Mouse (Mus musculus) small intestine, adult 2 months (tissue): ENCODE results near the gene Trank1. TPM values are rescaled to one million over a fixed set of nuclear protein-coding genes. Genes with fewer than 3 reads are reported as not detected.
A peak's percentile ranks its signal among the peaks of the same experiment; 100 is the strongest.

Experiments used
- H3K27ac ChIP-seq: fragments of 200-500 bp; 2 replicates; pipeline ENCODE4 v1.5.1; 2012; ENCODE audit warnings: low read depth, low read length, control low read depth, inconsistent platforms; ENCODE audit not compliant: insufficient read depth
- H3K27me3 ChIP-seq: fragments of 200-500 bp; 2 replicates; pipeline ENCODE4 v1.6.1; 2012; ENCODE audit warnings: mild to moderate bottlenecking, moderate library complexity, low read length, inconsistent platforms; ENCODE audit not compliant: control insufficient read depth, insufficient read depth
- H3K36me3 ChIP-seq: fragments of 200-500 bp; 2 replicates; pipeline ENCODE4 v1.6.1; 2012; ENCODE audit warnings: mild to moderate bottlenecking, low read length, control low read depth, inconsistent platforms; ENCODE audit not compliant: control insufficient read depth, insufficient read depth
- H3K4me1 ChIP-seq: fragments of 200-500 bp; 2 replicates; pipeline ENCODE4 v1.6.1; 2012; ENCODE audit warnings: low read length, inconsistent platforms, mixed read lengths; ENCODE audit not compliant: control insufficient read depth, insufficient read depth, insufficient read length
- H3K4me3 ChIP-seq: fragments of 200-500 bp; 2 replicates; pipeline ENCODE4 v1.5.1; 2012; ENCODE audit warnings: low read depth, mild to moderate bottlenecking, control low read depth, inconsistent platforms, low read length, moderate library complexity
- CTCF ChIP-seq: fragments of 200-500 bp; IDR thresholded peaks from 2 replicates; pipeline ENCODE4 v1.5.1; 2012; ENCODE audit warnings: low read depth, mild to moderate bottlenecking, control low read depth, inconsistent platforms, low read length, moderate library complexity, mixed read lengths; ENCODE audit not compliant: insufficient replicate concordance, insufficient read length; ENCODE audit errors: extremely low read depth
- POLR2A ChIP-seq: fragments of 200-500 bp; IDR thresholded peaks from 2 replicates; pipeline ENCODE4 v1.6.1; 2012; ENCODE audit warnings: low read depth, mild to moderate bottlenecking, control low read depth, inconsistent platforms, low read length, moderate library complexity
- WGBS: fragments of 180-500 bp; shearing (Covaris S2); methylation state at CpG from one replicate; pipeline ENCODE4 v1.1.7; 2018; 5-methylcytosine and 5-hydroxymethylcytosine counted together
- polyA plus RNA-seq: library from polyadenylated mRNA; depleted of rRNA; stranded (reverse); fragments of >200 nt; gene quantifications from 2 replicates; pipeline ENCODE4 v1.2.3, GENCODE M21; 2012

Gene Trank1
- polyA plus RNA-seq, 1 experiment: 0.03 TPM

DNA sequence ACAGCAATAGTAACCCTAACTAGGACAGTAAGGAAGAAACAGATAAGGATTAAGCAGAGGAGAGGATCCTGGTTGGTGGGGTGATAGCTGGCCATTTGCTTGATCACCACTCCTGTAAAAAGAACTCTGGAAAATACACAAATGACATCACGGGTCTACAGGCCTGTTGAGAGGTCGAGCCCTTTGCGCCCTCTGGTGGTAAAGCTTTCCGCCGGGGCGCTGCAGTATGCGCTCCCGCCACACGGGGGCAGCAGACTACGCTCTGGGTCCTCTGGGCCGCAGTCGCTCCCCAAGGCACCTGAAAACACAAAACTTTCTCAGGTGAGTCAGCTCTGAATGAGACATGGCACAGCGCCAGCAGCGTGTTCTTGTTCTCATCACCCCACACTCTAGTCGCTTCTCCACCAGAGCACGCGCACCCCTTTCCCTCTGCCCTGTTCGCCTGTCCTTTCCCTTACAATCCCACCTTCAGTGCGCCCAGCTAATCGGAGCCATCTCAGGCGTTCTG lies 21.7 kb upstream of the Trank1 start:
- H3K27ac ChIP-seq: 0 out of 2 replicates have a peak overlapping the region, but pooled peaks have one; percentile 7
- 17% methylated on average over 21 of the region's 21 CpGs for WGBS

DNA sequence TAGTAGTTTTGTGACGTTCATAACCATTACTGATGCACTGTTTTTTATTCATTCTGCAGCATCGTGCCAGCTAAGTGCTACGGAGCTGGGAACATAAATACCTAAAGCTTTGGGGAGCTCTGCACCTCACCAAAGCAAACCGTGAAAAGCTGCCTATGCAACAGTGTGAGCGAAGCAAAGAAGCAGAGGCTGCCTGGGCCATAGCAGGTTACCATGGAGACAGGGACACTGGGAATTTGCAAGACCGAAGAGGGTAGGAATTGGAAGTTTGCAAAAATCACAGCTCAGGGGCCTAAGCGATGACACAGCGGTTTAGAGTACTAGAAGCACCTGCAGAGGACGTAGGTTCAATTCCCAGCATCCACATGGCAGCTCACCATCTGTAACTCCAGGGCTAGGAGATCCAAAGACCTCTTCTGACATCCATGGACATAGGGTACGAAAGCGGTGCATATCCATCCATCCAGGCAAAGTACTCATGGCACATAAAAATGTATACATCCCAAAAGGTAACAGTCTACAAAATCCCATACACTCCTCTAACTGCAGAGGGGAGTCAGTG lies 20.9 kb upstream of the Trank1 start:
- 84% methylated on average over 11 of the region's 11 CpGs for WGBS
- no peaks in the 10 kb centered on the region for H3K27me3 ChIP-seq
- H3K27ac ChIP-seq: no peak overlapping the region
- TF ChIP-seq CTCF (no peak), POLR2A (no peak)
- no peak overlapping the region for H3K4me3 ChIP-seq
- no peaks in the 10 kb centered on the region for H3K4me1 ChIP-seq
- H3K36me3 ChIP-seq: no peaks in the 10 kb centered on the region

More for the DNA sequence above, 21.7 kb upstream of the Trank1 start:
- no peaks in the 10 kb centered on the region for H3K4me1 ChIP-seq
- H3K36me3 ChIP-seq: no peaks in the 10 kb centered on the region
- no peak; the same call in 1 of the 2 replicates for TF ChIP-seq POLR2A
- TF ChIP-seq CTCF: peak; percentile 100
- no peak overlapping the region for H3K4me3 ChIP-seq
- no peaks in the 10 kb centered on the region for H3K27me3 ChIP-seq

DNA sequence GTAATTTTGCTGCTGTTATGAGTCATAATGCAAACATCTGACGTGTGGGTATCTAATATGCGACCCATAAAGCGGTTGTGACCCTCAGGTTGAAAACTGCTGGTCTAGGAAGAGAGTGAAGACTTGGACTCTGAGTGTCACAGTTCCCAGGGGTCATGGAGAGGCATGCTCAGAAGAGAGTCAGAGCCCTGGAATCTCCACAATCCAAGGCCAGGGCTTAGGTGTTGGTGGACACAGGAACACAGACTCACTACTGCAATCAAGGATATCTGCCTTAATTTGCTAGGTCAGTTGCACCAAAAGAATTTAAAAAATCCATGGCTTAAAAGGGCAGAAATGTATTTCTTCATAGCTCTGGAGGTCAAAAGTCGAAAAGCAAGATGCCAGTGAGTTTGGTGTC lies 18.3 kb upstream of the Trank1 start:
- no peak for TF ChIP-seq CTCF
- no peak for TF ChIP-seq POLR2A
- H3K27me3 ChIP-seq: no peaks in the 10 kb centered on the region
- no peak overlapping the region for H3K27ac ChIP-seq
- WGBS: 49% methylated on average over 4 of the region's 4 CpGs
- no peaks in the 10 kb centered on the region for H3K4me1 ChIP-seq
- H3K36me3 ChIP-seq: no peaks in the 10 kb centered on the region
- no peak overlapping the region for H3K4me3 ChIP-seq

DNA sequence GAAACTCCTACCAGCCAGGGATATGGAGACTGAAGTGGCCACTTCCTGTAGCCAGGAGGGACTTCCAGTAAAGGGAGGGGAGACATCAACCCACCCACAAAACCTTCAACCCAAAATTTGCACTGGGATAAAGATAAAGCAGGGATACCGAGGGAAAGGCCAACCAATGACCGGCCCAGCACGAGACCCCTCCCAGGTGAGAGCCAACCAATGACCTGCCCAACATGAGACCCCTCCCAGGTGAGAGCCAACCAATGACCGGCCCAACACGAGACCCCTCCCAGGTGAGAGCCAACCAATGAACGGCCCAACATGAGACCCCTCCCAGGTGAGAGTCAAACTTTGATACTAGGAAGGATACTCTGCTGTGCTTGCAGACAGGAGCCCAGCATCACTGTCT lies 16.6 kb upstream of the Trank1 start:
- 92% methylated on average over 6 of the region's 6 CpGs for WGBS

DNA sequence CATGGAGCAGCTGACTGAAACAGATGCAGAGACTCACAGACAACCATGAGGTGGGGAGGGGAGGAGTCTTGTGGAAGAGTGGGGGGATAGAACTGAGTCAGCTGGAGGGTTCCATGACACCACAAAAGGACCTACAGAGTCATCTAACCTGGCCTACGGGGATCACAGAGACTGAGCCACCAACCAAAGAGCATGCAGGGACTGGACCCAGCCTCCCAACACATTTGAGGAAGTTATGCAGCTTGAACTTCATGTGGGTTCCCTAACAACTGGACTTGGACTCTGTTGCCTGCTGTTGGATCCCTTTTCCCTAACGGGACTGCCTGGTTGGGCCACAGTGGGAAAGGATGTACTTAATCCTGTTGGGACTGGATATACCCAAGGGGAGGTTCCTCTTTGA lies 16.2 kb upstream of the Trank1 start:
- 79% methylated on average over 2 of the region's 2 CpGs for WGBS
- Histone ChIP-seq H3K4me1 (no peaks in the 10 kb centered on the region), H3K36me3 (no peaks in the 10 kb centered on the region), H3K27ac (no peak overlapping the region), H3K4me3 (no peak overlapping the region), H3K27me3 (no peaks in the 10 kb centered on the region)
- no peak for TF ChIP-seq POLR2A
- TF ChIP-seq CTCF: no peak

More for the DNA sequence above, 16.6 kb upstream of the Trank1 start:
- no peak for TF ChIP-seq CTCF
- no peak for TF ChIP-seq POLR2A
- no peak overlapping the region for H3K27ac ChIP-seq
- H3K4me3 ChIP-seq: no peak overlapping the region
- H3K36me3 ChIP-seq: no peaks in the 10 kb centered on the region
- no peaks in the 10 kb centered on the region for H3K4me1 ChIP-seq
- no peaks in the 10 kb centered on the region for H3K27me3 ChIP-seq

DNA sequence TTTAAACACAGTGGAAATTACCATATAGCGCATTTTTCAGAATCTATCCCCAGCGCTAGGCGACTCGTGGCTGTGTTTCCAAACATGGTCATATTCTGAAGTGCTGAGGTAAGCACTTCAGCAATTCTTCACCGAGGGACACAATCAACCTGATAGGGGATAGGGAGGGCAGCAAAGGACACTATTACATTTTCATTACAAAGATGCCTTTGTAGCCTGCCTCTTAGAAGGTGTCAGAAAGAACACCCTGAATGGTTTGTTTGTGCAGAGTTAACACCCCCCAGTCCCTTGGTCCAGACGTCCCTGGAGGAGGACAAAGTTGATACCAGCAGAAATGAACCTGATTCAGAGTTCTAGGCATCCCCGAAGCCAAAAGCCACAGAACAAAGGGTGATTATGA lies 15.1 kb upstream of the Trank1 start:
- Histone ChIP-seq H3K4me3 (no peak overlapping the region), H3K4me1 (no peaks in the 10 kb centered on the region), H3K27me3 (no peaks in the 10 kb centered on the region), H3K27ac (no peak overlapping the region), H3K36me3 (no peaks in the 10 kb centered on the region)
- no peak for TF ChIP-seq CTCF
- TF ChIP-seq POLR2A: no peak
- 67% methylated on average over 7 of the region's 7 CpGs for WGBS

DNA sequence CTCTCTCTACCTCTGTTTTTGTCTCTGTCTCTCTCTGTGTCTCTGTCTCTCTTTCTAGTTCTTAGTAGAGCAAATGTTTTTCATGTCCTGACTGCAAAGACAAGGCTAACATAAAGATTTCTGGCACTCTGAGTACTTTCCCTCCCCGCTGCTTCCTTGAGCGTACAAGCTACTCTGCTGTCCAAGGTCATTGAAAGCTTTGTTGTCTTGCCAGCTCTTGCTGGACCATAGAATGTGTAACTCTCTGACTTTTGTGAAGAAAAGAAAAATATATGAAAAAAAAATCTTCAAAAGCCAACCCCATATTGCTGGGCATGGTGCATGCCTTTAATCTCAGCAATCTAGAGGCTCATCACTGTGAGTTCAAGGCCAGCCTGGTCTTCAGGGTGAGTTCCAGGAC lies 12.9 kb upstream of the Trank1 start:
- TF ChIP-seq CTCF (no peak), POLR2A (no peak)
- H3K27me3 ChIP-seq: no peaks in the 10 kb centered on the region
- WGBS: 51% methylated on average over 2 of the region's 2 CpGs
- no peaks in the 10 kb centered on the region for H3K36me3 ChIP-seq
- no peaks in the 10 kb centered on the region for H3K4me1 ChIP-seq
- no peak overlapping the region for H3K27ac ChIP-seq
- H3K4me3 ChIP-seq: no peak overlapping the region
